Mouse (Mus musculus) left cerebral cortex, adult 8-10 months (tissue): ENCODE results near the gene Fxyd6. TPM values are rescaled to one million over a fixed set of nuclear protein-coding genes. Genes with fewer than 3 reads are reported as not detected.

Experiments
- DNase-seq, 2 experiments: peaks; one replicate each; pipeline ENCODE4 v3.0.0; 2022; ENCODE audit warnings: low spot score in 2 of 2
- total RNA-seq, 4 experiments: library from RNA; stranded (reverse); gene quantifications; 2 replicates each; pipeline ENCODE4 v1.2.4; 2022

Gene Fxyd6
- total RNA-seq, 4 experiments from 2014 or later: 102 to 119 (median 108) TPM

DNA sequence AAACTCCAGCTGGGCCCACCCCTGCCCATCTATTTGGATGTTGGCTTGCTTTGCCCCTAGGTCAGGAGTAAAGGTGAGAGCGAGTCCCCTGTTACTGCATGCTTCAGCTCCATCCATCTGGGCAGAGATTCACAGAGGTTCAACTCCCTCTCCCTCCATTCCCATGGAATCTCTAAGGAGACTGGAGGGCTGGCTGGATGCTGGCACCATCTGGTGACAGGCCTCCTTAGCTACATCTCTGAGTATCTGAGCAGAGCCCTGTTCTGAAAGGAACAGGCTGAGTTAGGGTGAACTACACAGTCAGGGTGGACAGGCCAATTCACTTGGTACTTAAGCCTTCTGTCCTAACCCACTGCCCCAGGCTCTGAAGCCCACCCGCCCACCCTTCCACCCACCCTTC is 40.6 kb downstream of the Fxyd6 start:
- DNase-seq: no peak

DNA sequence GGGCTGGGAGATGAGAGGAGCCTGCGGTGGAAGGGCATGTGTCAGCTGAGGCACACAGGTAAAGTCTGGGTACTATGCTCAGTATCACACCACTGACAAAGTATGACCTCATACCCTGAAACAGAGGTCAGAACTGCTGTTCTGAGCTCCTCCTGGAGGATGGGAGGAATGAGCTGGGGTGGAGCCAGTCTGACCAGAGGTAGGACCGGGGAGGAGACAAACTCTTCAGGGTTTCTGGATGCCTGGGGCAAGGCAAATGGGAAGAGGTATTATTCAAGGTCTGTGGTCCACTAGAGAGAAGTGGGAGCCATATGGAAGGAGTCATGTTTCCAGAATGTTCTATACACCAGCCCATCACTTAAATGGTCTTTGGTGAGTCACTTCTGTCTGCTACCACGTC is 41.1 kb downstream of the Fxyd6 start:
- no peak for DNase-seq

DNA sequence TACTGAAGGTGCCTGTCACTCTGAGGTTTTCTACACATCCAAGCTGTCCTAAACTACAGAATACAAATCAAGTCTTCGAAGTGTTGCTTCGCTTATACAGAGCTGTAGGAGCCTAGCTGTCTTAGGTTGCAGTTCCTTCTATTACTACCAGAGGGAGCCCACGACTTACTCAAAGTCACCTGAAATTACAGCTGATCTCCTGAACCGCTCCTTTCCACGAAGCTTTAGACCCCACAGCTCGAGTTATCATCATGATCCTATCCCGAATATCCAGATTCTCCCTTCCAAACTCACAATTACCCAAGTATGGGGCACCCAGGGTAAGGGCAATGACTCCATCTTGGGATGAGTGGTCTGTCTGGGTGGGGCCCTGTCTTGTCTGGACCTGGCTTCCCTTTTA is 41.8 kb downstream of the Fxyd6 start:
- no peak for DNase-seq

DNA sequence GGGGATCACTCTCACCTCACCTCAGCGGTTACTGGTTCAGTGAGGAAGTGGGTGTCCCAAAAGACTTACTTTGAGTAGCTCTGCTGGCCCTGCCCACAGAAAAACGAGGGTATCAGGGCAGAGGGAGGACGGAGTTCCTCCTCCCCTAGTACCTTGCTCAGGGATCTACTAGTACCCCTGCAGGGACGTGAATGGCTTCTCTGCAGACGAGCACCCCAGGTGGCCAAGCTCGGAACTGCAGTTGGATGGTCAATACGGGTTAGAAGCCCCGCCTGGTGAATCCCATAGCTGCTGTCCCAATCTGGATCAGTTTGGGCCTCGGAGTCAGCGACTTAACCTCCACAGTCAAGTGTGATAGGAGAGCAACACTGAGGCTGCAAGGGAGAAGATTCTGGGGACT is 42.3 kb downstream of the Fxyd6 start:
- DNase-seq: peak; percentile 52 to 96

DNA sequence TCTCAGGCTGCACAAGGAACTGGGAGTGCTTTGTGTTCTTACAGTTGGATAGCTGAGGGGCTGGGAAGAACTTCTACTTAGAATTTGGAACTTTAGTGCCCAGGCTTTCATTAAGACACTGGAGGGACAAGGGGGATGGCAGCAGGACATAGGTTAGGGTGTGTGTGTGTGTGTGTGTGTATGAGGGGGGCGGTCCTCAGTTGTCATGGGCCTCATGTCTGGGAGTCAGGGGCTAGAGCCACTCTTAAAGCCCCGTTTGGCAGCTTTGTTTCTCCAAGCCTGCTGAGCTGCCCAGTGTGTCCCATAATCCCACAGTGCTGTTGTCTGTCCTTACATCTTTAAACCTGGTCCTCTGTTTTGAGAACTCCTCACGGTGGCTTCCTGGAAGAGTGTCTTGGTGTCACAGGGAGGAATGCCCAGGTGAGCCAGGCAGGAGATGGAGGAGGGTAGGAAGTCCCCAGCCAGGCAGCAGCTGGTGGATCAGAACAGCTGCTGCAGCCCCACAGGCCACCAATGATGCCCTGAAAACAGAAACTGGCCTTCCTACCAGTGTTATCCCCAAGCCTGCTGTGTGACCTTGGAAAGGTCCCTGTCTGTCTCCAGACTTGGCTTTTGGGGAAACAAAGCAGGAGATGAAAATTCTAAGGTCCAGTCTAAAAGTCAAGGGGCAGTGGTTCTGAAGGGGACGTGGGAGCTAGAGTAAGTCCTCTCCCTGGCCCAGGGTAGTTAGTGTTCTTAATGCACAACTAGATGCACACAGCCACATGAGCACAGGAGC is 42.9 kb downstream of the Fxyd6 start:
- DNase-seq: no peak

DNA sequence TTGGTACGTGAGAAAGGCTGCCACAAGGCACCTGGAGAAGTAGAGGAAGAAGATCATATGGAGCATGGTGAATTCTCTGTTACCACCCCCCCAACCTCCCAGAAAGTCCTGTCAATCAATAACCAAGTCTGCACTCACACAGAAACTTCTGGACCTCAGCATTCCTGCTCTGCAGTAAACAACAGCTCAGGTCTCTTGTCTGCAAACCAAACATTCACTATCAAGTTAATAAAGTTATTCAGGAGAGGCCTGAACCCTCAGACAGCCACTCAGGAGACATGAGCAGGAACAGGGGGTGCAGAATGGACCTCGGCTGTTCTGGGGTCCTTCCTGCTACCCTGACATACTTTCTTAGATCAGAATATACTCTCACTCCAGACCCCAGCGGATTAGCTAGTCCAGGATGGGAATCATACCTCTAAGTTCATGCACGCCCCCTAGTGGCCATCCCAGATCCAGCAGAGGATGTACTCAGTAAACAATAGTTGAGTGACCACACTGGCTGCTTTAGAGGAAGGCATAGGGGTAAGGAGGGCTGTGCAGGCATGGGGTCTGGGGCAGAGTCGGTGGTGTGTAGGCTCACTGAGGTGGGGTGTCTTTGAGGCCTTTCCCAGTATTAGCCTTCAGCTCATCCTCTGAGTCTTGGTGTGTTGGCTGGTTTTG is 43.6 kb downstream of the Fxyd6 start:
- no peak for DNase-seq

DNA sequence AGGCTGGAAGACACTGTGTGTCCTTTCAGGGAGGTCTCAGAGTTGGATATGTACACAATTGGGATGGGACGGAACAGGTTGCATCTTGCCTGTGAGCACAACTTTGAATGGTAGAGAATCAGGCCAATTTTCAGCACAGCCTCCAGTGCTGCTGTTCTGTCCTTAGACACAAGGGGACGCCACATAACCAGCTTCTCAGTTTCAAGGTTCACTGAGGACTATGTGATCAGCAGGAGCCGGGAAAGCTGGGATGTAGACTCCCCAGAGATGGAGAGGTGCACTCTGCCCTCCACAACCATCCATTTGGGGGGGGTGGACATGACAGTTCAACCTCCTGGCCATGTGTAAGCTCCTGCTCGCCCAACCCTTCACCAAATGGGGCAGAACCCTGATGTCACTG is 45.9 kb downstream of the Fxyd6 start:
- peak in 1 of 2 experiments; percentile 86 for DNase-seq

DNA sequence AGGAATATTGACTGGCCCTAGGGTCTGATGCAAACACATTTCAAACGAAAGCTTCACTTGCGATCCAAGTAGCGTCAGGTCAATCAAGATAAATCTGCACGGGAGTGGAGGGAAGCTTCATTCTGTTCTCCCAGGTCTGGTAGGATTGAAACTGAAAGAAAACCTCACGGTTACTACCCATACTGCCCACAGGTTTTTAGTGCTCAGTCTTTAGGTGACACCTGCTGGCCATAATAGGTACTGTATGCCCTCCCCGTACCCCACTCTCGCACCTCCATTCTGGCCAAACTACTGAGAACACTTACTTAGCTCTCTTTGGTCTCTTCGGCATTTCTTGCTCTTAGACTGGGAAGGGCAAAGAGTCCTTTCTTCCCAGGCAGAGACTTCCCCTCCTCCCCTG is 47.3 kb downstream of the Fxyd6 start:
- DNase-seq: no peak

DNA sequence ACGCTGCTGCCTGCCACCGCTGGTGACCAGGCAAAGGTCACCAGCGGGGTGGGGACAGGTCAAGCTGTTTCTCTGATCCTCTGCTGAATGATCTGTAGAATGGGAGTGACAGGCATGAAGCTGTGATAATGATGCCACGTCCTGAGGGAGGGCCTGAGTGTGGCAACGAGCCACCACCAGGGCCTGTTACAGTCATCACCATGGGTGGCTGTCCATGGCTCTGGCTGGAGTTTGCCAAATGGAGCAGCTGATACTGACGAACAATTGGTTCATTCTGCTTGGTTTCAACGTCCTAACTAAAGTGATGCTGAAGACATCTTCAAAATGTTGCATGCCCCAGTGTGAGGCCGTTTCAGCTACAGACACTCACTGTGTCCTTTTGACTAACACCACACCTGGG is 48.3 kb downstream of the Fxyd6 start:
- peak in 1 of 2 experiments; percentile 54 for DNase-seq

DNA sequence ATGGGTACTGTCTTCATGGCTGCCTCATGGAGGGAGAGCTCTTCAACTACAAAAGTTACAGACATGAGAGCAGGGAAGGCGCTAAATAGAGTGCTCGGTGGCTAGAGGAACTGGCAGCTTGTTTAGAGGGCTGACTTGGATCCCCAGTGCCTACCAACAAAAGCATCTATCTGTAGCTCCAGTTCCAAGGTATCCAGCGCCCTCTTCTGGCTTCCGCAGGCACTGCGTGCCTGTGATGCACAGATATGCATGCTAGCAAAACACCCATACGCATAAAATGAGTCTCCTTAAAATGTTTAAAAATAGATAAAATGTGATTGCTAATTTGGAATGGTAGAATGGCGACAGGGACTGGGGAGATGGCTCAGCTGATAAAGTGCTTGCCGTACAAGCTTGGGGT is 51.2 kb downstream of the Fxyd6 start:
- DNase-seq: no peak

DNA sequence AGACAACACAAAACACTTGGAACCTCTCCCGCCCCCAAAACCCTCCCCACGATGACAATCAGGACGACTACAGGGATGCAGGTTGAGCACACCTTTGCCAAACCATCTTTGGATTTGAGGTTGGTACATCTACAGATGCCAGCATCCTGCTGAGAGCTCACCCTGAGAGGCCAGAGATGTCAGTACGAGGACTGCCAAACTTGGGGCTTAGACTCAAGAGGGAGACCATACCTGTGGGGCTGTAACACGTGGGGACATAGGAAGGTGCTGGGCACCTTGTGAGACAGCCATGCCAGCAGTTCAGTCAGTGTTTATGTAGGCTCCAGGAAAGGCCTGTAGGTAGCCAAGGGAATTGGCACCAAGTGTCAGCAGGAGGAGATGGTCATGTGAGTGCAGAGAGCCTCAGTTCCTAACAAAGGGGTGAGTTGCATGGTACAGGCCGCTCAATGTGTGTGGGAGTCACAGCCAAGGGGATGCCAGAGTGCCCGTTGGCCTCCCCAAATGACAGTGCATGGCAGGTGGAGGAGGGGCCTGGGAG is 52.8 kb downstream of the Fxyd6 start:
- DNase-seq: no peak

DNA sequence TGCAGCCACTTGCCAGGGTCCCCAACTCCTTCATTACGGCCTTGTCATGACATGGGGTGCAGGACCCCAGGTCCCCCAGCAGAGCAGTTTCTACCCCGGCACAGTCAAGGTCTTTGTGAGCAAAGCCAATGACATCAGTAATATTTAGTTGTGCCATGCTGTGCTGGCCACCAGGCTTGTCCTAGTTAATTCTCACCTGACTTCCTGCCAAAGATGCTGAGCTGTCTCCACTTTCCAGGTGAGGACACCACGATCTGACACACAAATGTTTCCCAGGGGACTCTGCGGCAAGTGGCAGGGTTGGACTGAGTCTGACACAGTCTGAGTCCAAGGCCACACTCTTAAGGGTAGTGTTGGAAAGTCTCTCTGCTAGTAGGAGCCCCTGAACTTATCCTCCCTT is 56.5 kb downstream of the Fxyd6 start, which contains the start of gene Dscaml1:
Dscaml1 (plus strand) TSS at position 173 of the 400 bp plus-strand sequence.
- DNase-seq: no peak

DNA sequence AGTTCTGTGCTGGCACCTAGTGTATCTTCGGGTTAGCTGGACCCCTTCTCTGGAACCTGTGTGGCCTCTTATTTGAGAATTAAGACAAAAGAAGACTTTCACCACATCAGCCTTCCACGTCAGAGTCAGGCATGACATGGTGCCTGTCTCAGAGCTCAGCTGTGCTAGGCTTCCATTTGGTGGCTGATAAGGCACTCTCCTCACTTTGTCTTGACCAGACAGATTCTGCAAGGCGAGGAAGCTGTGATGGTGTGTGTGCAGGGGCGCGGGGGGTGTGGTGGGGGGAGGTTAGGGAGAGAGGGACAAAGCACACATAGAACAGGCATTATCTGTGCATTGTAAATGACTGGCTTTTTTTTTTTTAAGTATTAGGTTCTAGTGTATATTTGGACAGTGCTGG is 59.4 kb downstream of the Fxyd6 start:
- DNase-seq: no peak

DNA sequence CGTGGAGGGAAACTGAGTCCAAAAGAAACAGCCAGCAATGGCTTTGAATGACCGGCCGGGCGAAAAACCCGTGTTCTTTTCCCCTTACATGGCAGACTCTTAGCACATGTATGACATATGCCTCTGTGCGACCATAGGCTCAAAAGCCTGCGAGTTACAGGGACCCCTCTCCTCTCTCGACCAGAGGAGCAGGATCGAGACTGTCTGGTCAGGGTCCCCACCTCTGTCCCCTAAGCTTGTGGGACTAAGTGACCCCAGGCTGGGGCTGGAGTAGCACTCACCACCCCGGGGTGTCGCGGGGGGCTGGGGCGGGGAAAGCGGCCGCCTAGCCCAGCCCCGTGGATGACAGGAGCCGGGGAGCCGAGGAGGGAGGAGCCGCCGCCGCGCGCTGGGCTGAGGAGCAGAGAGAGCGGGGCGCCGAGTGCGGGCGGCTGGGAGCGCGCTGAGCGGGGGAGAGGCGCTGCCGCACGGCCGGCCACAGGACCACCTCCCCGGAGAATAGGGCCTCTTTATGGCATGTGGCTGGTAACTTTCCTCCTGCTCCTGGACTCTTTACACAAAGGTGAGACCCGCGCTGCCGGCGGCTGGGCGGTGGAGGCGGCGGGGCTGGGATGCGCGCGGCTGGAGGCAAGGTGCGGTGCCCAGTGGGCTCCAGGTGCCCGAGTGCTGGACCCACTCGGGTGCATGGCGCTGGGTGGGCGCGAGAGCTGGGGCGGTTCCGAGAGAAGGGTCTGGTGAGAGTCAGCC is 60.1 kb downstream of the Fxyd6 start:
- no peak for DNase-seq

DNA sequence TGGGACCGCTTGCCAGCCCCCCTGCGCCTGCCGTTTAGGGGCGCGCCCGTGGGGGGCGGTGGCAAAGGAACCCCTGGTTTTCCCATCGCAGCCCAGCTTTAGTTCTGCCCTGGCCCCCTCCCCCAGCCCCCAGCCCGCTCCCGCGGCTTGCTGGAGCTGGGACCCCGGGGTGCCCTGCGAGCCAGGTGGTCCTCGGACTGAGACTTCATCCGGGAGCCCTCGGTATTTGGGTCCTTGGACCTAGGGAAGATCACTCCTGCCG is 60.6 kb downstream of the Fxyd6 start:
- DNase-seq: no peak

DNA sequence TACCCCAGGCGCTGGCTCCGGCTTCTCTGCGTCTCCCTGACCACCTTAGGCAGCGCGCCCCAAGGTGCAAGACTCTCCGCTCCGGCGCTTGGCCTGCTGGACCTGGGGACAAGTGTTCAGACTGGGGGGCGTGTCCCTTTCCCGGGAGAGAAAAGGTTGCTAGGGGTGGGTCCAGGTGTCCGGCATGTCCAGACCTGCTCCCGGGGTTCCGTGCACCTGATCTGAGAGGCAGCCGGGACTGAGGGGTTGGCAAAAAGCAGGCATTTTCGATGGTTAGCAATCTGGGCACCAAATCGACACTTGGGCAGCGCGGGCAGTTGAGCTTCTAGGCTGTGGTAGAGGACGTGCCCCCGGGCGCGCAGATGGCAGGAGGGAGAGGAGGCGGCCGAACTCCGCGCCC is 61.2 kb downstream of the Fxyd6 start:
- no peak for DNase-seq

DNA sequence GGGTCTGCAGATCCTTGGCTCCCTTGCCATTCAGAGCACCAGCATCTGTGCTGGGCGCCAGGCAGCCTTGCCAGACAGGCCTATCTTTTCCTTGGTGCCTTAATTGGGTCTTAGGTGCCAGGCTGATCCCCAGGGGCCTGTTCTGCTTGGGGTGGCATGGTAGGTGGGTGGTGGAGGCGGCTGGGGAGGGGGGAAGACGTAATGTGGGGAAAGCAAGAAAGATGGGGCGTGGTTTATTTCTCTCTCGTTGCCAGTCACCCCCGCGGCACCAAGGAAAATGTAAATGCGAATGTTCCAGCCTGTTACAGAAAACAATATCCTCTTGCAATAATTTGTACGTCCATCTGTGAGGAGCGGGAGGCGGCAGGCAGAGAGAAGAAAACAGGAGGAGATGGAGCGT is 62.7 kb downstream of the Fxyd6 start:
- DNase-seq: peak in 1 of 2 experiments; percentile 58

DNA sequence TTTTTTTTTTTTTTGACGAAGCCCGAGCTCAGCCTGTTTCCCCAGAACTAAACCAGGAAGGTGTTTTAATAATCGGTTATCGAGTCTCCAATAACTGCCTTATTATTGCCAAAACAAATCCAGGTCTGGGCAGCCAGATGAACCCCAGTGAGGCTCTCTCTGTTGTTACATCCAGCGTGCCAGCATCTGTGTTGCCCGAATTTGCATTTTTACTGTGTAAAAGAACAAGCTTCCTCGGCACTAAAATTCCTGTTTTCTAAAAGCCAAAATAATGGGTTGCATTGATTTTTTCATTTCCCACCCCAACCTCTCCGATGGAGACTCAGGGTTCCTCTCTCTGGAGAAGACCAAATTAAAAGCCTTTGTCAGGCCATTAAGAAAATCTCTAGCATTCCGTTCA is 63.1 kb downstream of the Fxyd6 start:
- DNase-seq: no peak

DNA sequence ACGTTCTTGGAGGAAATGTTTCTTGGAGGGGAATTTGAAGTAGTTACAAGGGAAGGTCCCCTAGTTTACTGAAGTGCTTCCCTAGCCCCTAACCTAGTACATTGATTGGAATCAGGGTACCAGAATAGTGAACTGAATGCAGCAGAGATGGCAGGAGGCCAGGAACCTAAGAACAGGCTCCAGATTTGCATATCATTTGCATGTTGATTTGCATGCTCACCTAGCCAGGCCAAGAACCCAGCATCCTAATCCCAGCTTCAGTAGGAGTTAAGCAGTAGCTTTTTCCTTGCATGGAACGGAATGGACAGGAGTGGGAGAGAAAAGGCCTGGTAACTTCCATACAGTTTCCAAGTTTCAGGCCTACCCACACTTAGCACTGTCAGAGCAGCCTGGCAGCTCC is 64.2 kb downstream of the Fxyd6 start:
- DNase-seq: no peak

DNA sequence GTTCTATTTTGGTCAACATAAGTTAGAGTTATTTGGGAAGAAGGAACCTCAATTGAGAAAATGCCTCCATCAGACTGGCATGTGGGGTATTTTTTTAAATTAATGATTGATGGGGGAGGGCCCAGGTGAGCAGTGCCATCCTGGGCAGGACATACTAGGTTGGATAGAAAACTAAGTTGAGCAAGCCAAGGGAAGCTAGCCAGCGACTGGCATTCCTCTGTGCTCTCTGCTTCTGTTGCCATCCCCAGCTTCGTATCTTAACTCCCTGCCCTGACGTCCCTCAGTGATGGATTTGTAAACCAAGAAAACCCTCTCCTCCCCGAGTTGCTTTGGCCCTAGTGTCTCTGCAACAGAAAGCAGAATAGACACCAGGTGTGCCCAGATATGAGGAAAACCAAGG is 69.0 kb downstream of the Fxyd6 start:
- no peak for DNase-seq

DNA sequence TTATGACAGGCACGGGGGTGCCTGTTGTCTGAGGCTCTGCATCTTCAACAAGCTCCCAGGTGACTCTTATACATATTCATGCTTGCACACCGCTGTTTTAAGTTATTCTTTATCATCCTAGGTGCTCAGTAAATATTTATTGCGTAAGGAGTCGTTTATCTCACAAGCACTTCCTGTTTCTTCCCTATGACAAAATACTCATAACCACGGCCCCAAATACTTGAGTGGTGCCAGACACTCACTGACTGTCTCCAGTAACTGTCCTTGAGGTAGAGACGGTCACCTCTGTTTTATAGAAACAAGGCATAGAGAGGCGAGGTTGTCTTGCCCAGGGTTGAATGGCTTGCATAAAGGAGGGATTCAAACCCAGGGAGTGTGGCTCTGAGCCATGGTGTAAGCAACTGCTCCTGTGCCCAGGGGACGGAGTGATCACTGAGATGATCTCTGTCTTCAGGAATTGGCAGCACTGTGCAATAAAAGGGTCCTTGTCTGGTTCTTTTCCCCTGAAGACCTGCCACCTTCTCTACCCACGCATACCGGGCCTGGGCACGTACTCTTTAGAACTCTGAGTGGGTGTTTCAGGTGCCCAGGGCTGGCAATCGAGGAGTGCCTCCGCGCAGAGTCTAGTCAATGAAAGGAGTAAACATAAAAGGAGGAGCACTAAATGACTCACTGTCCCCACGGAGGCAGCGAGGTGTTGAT is 70.2 kb downstream of the Fxyd6 start:
- no peak for DNase-seq
